Mouse (Mus musculus) stomach, postnatal 0 days (tissue): ENCODE measurements at regions not wholly inside any gene's neighbourhood (a gene's known extent, or its start where the extent isn't known, plus 50 kb on each side); places are given as distances from the start of the nearest gene placed in this dataset.

Experiments used
- ATAC-seq: fragments of 200-750 bp; cut with Nextera tagmentation; 2 replicates; pipeline ENCODE4 v1.8.0; 2017; ENCODE audit not compliant: low FRiP score, low TSS enrichment
- DNase-seq: peaks from one replicate; pipeline ENCODE4 v3.0.0-alpha.2; 2016; ENCODE audit warnings: low spot score
- H3K27ac ChIP-seq: fragments of 300-500 bp; sonication (generic); replicated peaks from 2 replicates; pipeline ENCODE4 v1.5.1; 2014; ENCODE audit warnings: mild to moderate bottlenecking, control low read depth
- H3K27me3 ChIP-seq: fragments of 300-500 bp; sonication (generic); 2 replicates; pipeline ENCODE4 v1.6.1; 2014; ENCODE audit warnings: low read length; ENCODE audit not compliant: control insufficient read depth, insufficient read depth
- H3K36me3 ChIP-seq: fragments of 300-500 bp; sonication (generic); 2 replicates; pipeline ENCODE4 v1.6.1; 2014; ENCODE audit warnings: low read length, mixed read lengths; ENCODE audit not compliant: control insufficient read depth, insufficient read depth
- H3K4me1 ChIP-seq: fragments of 300-500 bp; sonication (generic); replicated peaks from 2 replicates; pipeline ENCODE4 v1.6.1; 2014; ENCODE audit warnings: antibody characterized with exemption; ENCODE audit not compliant: control insufficient read depth, insufficient read depth
- H3K4me2 ChIP-seq: fragments of 300-500 bp; sonication (generic); replicated peaks from 2 replicates; pipeline ENCODE4 v1.6.1; 2014; ENCODE audit warnings: low read depth, mild to moderate bottlenecking, control low read depth, moderate library complexity
- H3K4me3 ChIP-seq: fragments of 300-500 bp; sonication (generic); 2 replicates; pipeline ENCODE4 v1.5.1; 2014; ENCODE audit warnings: low read depth, low read length, control low read depth
- H3K9ac ChIP-seq: fragments of 300-500 bp; sonication (generic); 2 replicates; pipeline ENCODE4 v1.6.1; 2014; ENCODE audit warnings: mild to moderate bottlenecking, low read length, control low read depth, mixed read lengths
- H3K9me3 ChIP-seq: fragments of 300-500 bp; sonication (generic); 2 replicates; pipeline ENCODE4 v1.6.1; 2016; ENCODE audit warnings: low read length; ENCODE audit not compliant: control insufficient read depth
- CTCF ChIP-seq: IDR thresholded peaks from 2 replicates; pipeline ENCODE4 v1.5.1; 2016; ENCODE audit warnings: antibody characterized with exemption, low read depth, mild to moderate bottlenecking, moderate library complexity
- EP300 ChIP-seq: optimal IDR thresholded peaks from 2 replicates; pipeline ENCODE3; 2016; ENCODE audit warnings: antibody characterized with exemption
- WGBS: fragments of 180-500 bp; shearing (Covaris S2); extraction: QIAGEN DNeasy Blood & Tissue Kit; methylation state at CpG from one replicate; pipeline ENCODE4 v1.1.7; 2014; 5-methylcytosine and 5-hydroxymethylcytosine counted together

DNA sequence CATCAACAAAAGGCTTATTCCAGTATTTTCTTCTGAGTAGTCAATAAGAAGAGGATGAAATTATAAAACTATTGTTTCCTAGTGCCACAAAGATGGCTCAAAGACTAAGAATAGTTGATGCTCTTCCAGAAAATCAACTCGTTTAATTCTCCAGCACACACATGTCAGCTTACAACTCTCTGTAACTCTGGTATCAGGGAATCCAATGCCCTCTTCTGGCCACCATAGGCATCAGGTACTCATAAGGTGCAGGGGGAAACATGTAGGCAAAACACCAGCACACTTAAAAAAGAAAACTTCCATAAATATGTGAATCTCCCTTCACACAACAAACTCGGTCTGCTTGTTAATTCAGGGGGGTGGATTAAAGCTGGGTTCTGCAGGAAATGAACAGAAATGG lies 734.6 kb upstream of the Pou3f3 start:
- Histone ChIP-seq H3K27ac (no peak overlapping the region), H3K4me1 (no peaks in the 10 kb centered on the region), H3K27me3 (no peaks in the 10 kb centered on the region), H3K4me2 (no peak overlapping the region), H3K9ac (no peak overlapping the region), H3K9me3 (no peaks in the 10 kb centered on the region), H3K4me3 (no peak overlapping the region), H3K36me3 (no peaks in the 10 kb centered on the region)
- no peak for TF ChIP-seq EP300
- TF ChIP-seq CTCF = peak; percentile 35
- WGBS = 65% methylated on average over 2 of the region's 2 CpGs
- DNase-seq (no peak), ATAC-seq (no peak)

DNA sequence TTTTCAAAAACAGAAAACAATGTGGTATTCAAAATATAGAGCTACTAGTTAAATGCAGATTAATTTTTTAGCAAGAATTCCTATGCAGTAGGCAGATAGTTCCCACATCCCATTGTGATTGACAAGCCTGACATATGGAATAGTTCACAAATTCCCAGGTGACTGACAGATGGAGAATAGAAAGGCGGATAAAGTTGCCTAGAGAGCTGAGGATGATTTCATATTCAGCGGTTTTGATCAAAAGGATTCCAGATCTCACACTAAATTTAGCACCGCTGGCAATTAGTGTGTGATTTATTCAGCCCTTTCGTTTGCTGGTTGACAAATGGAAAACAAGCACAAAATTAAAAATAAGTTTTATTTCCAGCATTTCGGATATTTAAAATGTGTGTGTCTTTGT lies 714.0 kb upstream of the Pou3f3 start:
- no peaks in the 10 kb centered on the region for H3K4me1 ChIP-seq
- TF ChIP-seq EP300 (no peak), CTCF (no peak)
- DNase-seq (no peak), ATAC-seq (no peak)
- no peak overlapping the region for H3K9ac ChIP-seq
- H3K9me3 ChIP-seq = no peaks in the 10 kb centered on the region
- WGBS = 86% methylated on average over 5 of the region's 5 CpGs
- H3K27me3 ChIP-seq = no peaks in the 10 kb centered on the region
- no peak overlapping the region for H3K4me2 ChIP-seq
- H3K27ac ChIP-seq = no peak overlapping the region
- H3K36me3 ChIP-seq = no peaks in the 10 kb centered on the region
- no peak overlapping the region for H3K4me3 ChIP-seq

DNA sequence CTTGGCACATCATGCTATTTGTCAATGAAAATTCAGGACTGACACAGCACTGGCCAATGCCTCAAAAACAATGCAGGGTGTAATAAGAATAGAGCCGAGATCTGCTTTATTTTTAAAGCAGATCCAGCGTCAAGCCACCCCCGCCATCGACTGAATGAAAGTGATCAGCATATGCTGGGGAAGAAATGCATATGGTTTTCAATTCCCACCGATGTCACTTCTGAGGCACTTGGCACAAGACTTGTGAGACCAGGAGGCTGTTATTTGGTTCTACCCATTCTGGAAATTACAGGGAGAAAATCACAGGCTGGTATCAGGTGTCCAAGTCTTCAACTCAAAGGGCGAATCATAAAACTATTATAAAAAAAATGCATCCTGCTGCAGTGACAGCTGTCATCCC lies 689.3 kb upstream of the Pou3f3 start:
- Histone ChIP-seq H3K9ac (no peak overlapping the region), H3K36me3 (no peaks in the 10 kb centered on the region), H3K27me3 (no peaks in the 10 kb centered on the region), H3K4me3 (no peak overlapping the region), H3K4me2 (no peak overlapping the region), H3K27ac (no peak overlapping the region), H3K9me3 (no peaks in the 10 kb centered on the region), H3K4me1 (no peaks in the 10 kb centered on the region)
- TF ChIP-seq EP300 (no peak), CTCF (no peak)
- no peak for ATAC-seq
- no peak for DNase-seq
- 84% methylated on average over 6 of the region's 6 CpGs for WGBS

DNA sequence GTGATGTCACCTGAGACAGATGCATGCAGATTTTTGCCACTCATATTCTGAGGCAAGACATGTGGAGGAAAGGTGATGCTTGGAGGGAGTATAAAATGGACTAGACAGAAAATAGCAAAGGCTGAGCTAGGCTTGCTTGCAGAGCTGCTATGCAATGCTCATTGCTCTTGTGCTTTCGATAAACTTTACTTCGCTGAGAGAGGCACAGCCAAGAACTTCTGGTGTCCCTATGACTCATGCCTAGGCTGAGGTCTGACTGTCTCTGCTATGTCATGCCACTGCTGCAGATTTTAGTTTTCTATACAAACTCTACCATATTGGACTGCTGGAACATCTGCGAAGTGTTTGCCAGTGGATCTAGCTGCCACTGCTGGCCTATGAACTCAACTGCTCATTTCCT lies 687.5 kb upstream of the Pou3f3 start:
- TF ChIP-seq CTCF = no peak
- TF ChIP-seq EP300 = no peak
- ATAC-seq = no peak
- no peak overlapping the region for H3K9ac ChIP-seq

DNA sequence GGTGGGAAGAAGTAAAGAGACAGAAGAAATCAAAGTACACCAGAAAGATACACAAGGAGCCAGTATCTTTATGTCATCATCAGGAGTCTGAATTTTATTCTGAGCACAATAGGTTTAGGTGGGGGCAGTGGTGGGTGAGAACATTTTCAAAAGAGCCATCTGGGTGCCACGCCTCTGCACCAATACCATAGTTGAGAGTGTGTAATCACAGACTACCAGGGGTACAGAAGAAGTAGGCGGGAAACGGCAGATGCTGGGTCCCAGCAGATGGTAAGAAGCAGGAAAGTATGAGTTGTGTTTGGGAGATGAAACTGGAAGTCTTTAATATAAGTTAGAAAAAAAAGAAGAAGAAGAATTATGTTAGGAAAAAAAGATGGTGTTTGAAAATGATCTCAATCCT lies 682.7 kb upstream of the Pou3f3 start:
- Histone ChIP-seq H3K27ac (no peak overlapping the region), H3K9me3 (no peaks in the 10 kb centered on the region), H3K9ac (no peak overlapping the region), H3K4me2 (no peak overlapping the region), H3K4me1 (no peaks in the 10 kb centered on the region), H3K4me3 (no peak overlapping the region), H3K36me3 (no peaks in the 10 kb centered on the region), H3K27me3 (no peaks in the 10 kb centered on the region)
- 91% methylated on average over 3 of the region's 3 CpGs for WGBS
- TF ChIP-seq EP300 = no peak
- no peak for TF ChIP-seq CTCF
- DNase-seq (no peak), ATAC-seq (no peak)

More for the DNA sequence above, 687.5 kb upstream of the Pou3f3 start:
- Histone ChIP-seq H3K27ac (no peak overlapping the region), H3K4me2 (no peak overlapping the region), H3K36me3 (no peaks in the 10 kb centered on the region), H3K4me3 (no peak overlapping the region), H3K9me3 (no peaks in the 10 kb centered on the region), H3K4me1 (no peaks in the 10 kb centered on the region), H3K27me3 (no peaks in the 10 kb centered on the region)
- 80% methylated on average over 3 of the region's 3 CpGs for WGBS
- DNase-seq = no peak

DNA sequence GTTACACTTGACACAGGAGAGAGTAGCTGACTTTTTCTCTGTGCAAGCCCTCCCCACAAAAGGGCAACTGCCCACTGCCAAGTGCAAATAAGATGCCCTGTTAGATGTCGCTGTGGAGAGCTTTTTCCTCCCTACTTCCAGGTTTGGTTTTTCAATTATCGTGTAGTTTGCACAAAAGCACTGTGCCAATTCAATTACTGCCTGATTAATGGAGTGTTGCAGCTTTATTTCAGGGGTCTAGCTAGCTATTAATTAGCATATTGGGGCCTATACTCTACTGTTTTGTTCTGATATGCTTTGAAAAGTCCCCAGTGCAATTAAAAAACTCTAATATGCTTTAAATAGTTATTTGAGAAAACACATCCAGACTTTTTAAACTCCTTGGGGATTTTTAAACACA lies 676.6 kb upstream of the Pou3f3 start:
- Histone ChIP-seq H3K9me3 (no peaks in the 10 kb centered on the region), H3K36me3 (no peaks in the 10 kb centered on the region), H3K4me2 (no peak overlapping the region), H3K27me3 (no peaks in the 10 kb centered on the region), H3K4me1 (no peaks in the 10 kb centered on the region), H3K27ac (no peak overlapping the region), H3K4me3 (no peak overlapping the region), H3K9ac (no peak overlapping the region)
- TF ChIP-seq CTCF (no peak), EP300 (no peak)
- ATAC-seq (no peak), DNase-seq (no peak)
- 75% methylated on average over 2 of the region's 2 CpGs for WGBS
